Mouse (Mus musculus): ENCODE results near the gene Tex19.2. TPM values are rescaled to one million over a fixed set of nuclear protein-coding genes. Genes with fewer than 3 reads are reported as not detected.
"Not testable (repeated sequence)": the region's sequence is repeated elsewhere in the genome, so short reads cannot be mapped to it uniquely, and the experiment has no call there.

The Tex19.2 gene
- total RNA-seq, 2 experiments from 2014 or later: not detected

DNA sequence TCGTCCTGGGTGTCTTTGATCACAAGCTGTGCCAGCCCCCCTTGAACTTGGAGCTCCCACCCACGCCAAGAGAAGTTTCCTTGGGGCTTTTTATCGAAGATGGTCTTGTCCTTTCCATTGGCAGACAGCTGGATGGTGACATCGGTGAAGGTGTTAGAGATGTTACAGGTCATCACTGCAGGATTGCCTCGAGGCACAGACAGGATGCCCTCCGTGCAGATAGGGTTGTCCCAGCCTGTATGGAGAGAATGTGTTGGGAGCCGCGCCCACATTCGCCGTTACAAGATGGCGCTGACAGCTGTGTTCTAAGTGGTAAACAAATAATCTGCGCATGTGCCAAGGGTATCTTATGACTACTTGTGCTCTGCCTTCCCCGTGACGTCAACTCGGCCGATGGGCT is 48.8 kb downstream of the Tex19.2 start:
- not testable (repeated sequence) for ATAC-seq (ENCODE audit: poor library complexity, severe bottlenecking)

DNA sequence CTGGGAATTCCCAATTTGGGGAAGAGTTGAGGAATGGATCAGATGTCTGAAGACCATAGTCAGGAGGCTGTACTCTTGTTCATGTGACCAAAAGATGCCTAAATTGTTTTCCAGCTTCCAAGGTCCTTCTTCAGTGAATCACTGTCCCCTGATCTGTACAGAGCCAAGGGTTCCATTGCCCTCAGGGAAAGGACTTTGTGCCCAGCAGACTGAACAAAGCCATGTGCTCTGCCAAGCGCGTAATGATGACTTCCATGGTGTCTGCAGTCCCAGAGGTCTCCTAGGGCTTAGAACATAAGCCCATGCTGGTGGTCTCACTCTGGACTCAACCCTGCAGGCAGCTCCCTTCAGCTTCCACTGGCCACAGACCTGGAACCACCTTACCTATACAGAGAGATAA is 50.6 kb downstream of the Tex19.2 start:
- no peak for ATAC-seq (ENCODE audit: poor library complexity, severe bottlenecking)

Other genes starting within 250 kb of the Tex19.2 start
- 0.30 and 1.2 TPM in 2 replicates for gene Ccdc57, start 185.8 kb downstream of the Tex19.2 start, total RNA-seq (2015)
- 2.1 and 2.4 TPM in 2 replicates for gene Ccdc57, start 185.8 kb downstream of the Tex19.2 start, total RNA-seq (2017)
- gene Slc16a3, start 170.2 kb downstream of the Tex19.2 start, total RNA-seq (2015): 21.4 and 24.6 TPM in 2 replicates
- 35.2 and 40.7 TPM in 2 replicates for gene Slc16a3, start 170.2 kb downstream of the Tex19.2 start, total RNA-seq (2017)
- 56.0 and 64.8 TPM in 2 replicates for gene Csnk1d, start 127.3 kb downstream of the Tex19.2 start, total RNA-seq (2015)
- gene Csnk1d, start 127.3 kb downstream of the Tex19.2 start, total RNA-seq (2017): 67.8 and 69.7 TPM in 2 replicates
- gene Cd7, start 79.3 kb downstream of the Tex19.2 start, total RNA-seq (2015): 52.3 and 53.9 TPM in 2 replicates
- gene Cd7, start 79.3 kb downstream of the Tex19.2 start, total RNA-seq (2017): 14.8 and 17.3 TPM in 2 replicates
- gene Sectm1b, start 55.1 kb downstream of the Tex19.2 start, total RNA-seq (2015): not detected in 2 replicates
- not detected in 2 replicates for gene Sectm1b, start 55.1 kb downstream of the Tex19.2 start, total RNA-seq (2017)
- gene Sectm1a, start 37.5 kb downstream of the Tex19.2 start, total RNA-seq (2015): 0.46 TPM in 1 of 2 replicates, not detected in the other
- 0.88 TPM in 1 of 2 replicates, not detected in the other for gene Sectm1a, start 37.5 kb downstream of the Tex19.2 start, total RNA-seq (2017)
- gene Tex19.1, start 27.5 kb upstream of the Tex19.2 start, total RNA-seq (2015): not detected in 2 replicates
- gene Tex19.1, start 27.5 kb upstream of the Tex19.2 start, total RNA-seq (2017): not detected in 2 replicates
- not detected in 2 replicates for gene Uts2r, start 41.6 kb upstream of the Tex19.2 start, total RNA-seq (2015)
- gene Uts2r, start 41.6 kb upstream of the Tex19.2 start, total RNA-seq (2017): not detected in 2 replicates
- 1.5 and 3.1 TPM in 2 replicates for gene Hexdc, start 85.8 kb upstream of the Tex19.2 start, total RNA-seq (2015)
- gene Hexdc, start 85.8 kb upstream of the Tex19.2 start, total RNA-seq (2017): 3.6 and 3.9 TPM in 2 replicates
- 7.0 and 11.7 TPM in 2 replicates for gene Ogfod3, start 86.0 kb upstream of the Tex19.2 start, total RNA-seq (2015)
- gene Ogfod3, start 86.0 kb upstream of the Tex19.2 start, total RNA-seq (2017): 2.0 and 5.5 TPM in 2 replicates
- 65.8 and 70.5 TPM in 2 replicates for gene Cybc1, start 110.6 kb upstream of the Tex19.2 start, total RNA-seq (2015)
- 59.2 and 71.8 TPM in 2 replicates for gene Cybc1, start 110.6 kb upstream of the Tex19.2 start, total RNA-seq (2017)
- gene Narf, start 118.6 kb upstream of the Tex19.2 start, total RNA-seq (2015): 16.9 and 18.3 TPM in 2 replicates
- gene Narf, start 118.6 kb upstream of the Tex19.2 start, total RNA-seq (2017): 32.1 and 35.8 TPM in 2 replicates
- 16.3 and 17.8 TPM in 2 replicates for gene Foxk2, start 141.3 kb upstream of the Tex19.2 start, total RNA-seq (2015)
- gene Foxk2, start 141.3 kb upstream of the Tex19.2 start, total RNA-seq (2017): 16.9 and 24.8 TPM in 2 replicates
- gene Wdr45b, start 235.8 kb upstream of the Tex19.2 start, total RNA-seq (2015): 48.1 and 56.5 TPM in 2 replicates
- gene Wdr45b, start 235.8 kb upstream of the Tex19.2 start, total RNA-seq (2017): 52.1 and 55.1 TPM in 2 replicates